Mouse (Mus musculus): ENCODE results near the gene Mtrex. TPM values are rescaled to one million over a fixed set of nuclear protein-coding genes. Genes with fewer than 3 reads are reported as not detected.

Mtrex gene
- total RNA-seq, 1 experiment = 77.1 TPM

GRCm38 (mm10) chr13:112835113-112835512 lies 92.1 kb downstream of the Mtrex start:
- Histone ChIP-seq H3K9me3 (ENCODE audit: control insufficient read depth, insufficient read depth, low read depth, low read length) (no peaks in the 10 kb centered on the region), H3K9ac (ENCODE audit: insufficient read depth, low read depth, low read length, poor library complexity, severe bottlenecking) (0 out of 2 replicates have a peak overlapping the region, but pooled peaks have one; percentile 38), H3K4me3 (ENCODE audit: insufficient read depth in 1 of 2, low read depth in 1 of 2, low read length in 2 of 2, poor library complexity in 1 of 2, severe bottlenecking in 1 of 2) (peak overlapping the region in 1 of 2 experiments; percentile 19; a peak in 1 of 4 replicates), H3K27ac (ENCODE audit: insufficient read depth, low read depth, low read length, poor library complexity, severe bottlenecking) (no peak overlapping the region), H3K4me1 (ENCODE audit: control insufficient read depth in 2 of 2, insufficient read depth in 2 of 2, low read length in 2 of 2, poor library complexity in 1 of 2) (peaks cover 0 to 9% of the 10 kb centered on the region in 2 experiments; a peak in 1 of 4 replicates), H3K36me3 (ENCODE audit: control insufficient read depth, insufficient read depth, low read length, poor library complexity, severe bottlenecking) (peaks cover 3% of the 10 kb centered on the region; the same call in 1 of the 2 replicates)
- in situ Hi-C loops (cut with MboI; ENCODE audit: low sequenced_read_pairs in 2 of 2, unreplicated experiment in 2 of 2) = no loop called here
- DNase-seq (ENCODE audit: low read depth, low spot score) = no peak
- TF ChIP-seq MAFK (IDR thresholded peaks at IDR 0.05; ENCODE audit: insufficient read depth, low read depth, low read length) (no peak), HCFC1 (IDR thresholded peaks at IDR 0.05; ENCODE audit: borderline replicate concordance, insufficient read depth, low read length) (no peak), CHD2 (IDR thresholded peaks at IDR 0.05; ENCODE audit: low read depth, low read length) (no peak), ZNF384 (IDR thresholded peaks at IDR 0.05; ENCODE audit: low read depth, low read length) (no peak), ZC3H11A (IDR thresholded peaks at IDR 0.05; ENCODE audit: borderline replicate concordance, low read depth, low read length) (no peak)

GRCm38 (mm10) chr13:112833895-112834263 lies 93.3 kb downstream of the Mtrex start:
- H3K27ac ChIP-seq (ENCODE audit: insufficient read depth, low read depth, low read length, poor library complexity, severe bottlenecking) = no peak overlapping the region
- H3K4me3 ChIP-seq (ENCODE audit: insufficient read depth in 1 of 2, low read depth in 1 of 2, low read length in 2 of 2, poor library complexity in 1 of 2, severe bottlenecking in 1 of 2) = no peak overlapping the region
- no peaks in the 10 kb centered on the region for H3K9me3 ChIP-seq (ENCODE audit: control insufficient read depth, insufficient read depth, low read depth, low read length)
- in situ Hi-C loops (cut with MboI; ENCODE audit: low sequenced_read_pairs in 2 of 2, unreplicated experiment in 2 of 2) = no loop called here
- DNase-seq (ENCODE audit: low read depth, low spot score) = no peak
- no peak for TF ChIP-seq ZC3H11A (IDR thresholded peaks at IDR 0.05; ENCODE audit: borderline replicate concordance, low read depth, low read length)
- no peak for TF ChIP-seq ZNF384 (IDR thresholded peaks at IDR 0.05; ENCODE audit: low read depth, low read length)
- no peak for TF ChIP-seq MAFK (IDR thresholded peaks at IDR 0.05; ENCODE audit: insufficient read depth, low read depth, low read length)
- TF ChIP-seq CHD2 (IDR thresholded peaks at IDR 0.05; ENCODE audit: low read depth, low read length) = no peak
- TF ChIP-seq HCFC1 (IDR thresholded peaks at IDR 0.05; ENCODE audit: borderline replicate concordance, insufficient read depth, low read length) = no peak
- H3K36me3 ChIP-seq (ENCODE audit: control insufficient read depth, insufficient read depth, low read length, poor library complexity, severe bottlenecking) = peaks cover 3% of the 10 kb centered on the region; the same call in 1 of the 2 replicates
- H3K4me1 ChIP-seq (ENCODE audit: control insufficient read depth in 2 of 2, insufficient read depth in 2 of 2, low read length in 2 of 2, poor library complexity in 1 of 2) = peaks cover 0 to 9% of the 10 kb centered on the region in 2 experiments; a peak in 1 of 4 replicates
- no peak overlapping the region for H3K9ac ChIP-seq (ENCODE audit: insufficient read depth, low read depth, low read length, poor library complexity, severe bottlenecking)

- in situ Hi-C loops (cut with MboI; ENCODE audit: low sequenced_read_pairs in 2 of 2, unreplicated experiment in 2 of 2) = no loop called here
- no peak overlapping the region for H3K9ac ChIP-seq (ENCODE audit: insufficient read depth, low read depth, low read length, poor library complexity, severe bottlenecking)
These were observed 93.8 kb downstream of the Mtrex start for GRCm38 (mm10) chr13:112833253-112833894.

GRCm38 (mm10) chr13:112832589-112832988 lies 94.6 kb downstream of the Mtrex start:
- in situ Hi-C loops (cut with MboI; ENCODE audit: low sequenced_read_pairs in 2 of 2, unreplicated experiment in 2 of 2) = no loop called here
- Histone ChIP-seq H3K36me3 (ENCODE audit: control insufficient read depth, insufficient read depth, low read length, poor library complexity, severe bottlenecking) (peaks cover 3% of the 10 kb centered on the region; the same call in 1 of the 2 replicates), H3K9me3 (ENCODE audit: control insufficient read depth, insufficient read depth, low read depth, low read length) (no peaks in the 10 kb centered on the region), H3K27ac (ENCODE audit: insufficient read depth, low read depth, low read length, poor library complexity, severe bottlenecking) (no peak overlapping the region), H3K9ac (ENCODE audit: insufficient read depth, low read depth, low read length, poor library complexity, severe bottlenecking) (no peak overlapping the region), H3K4me1 (ENCODE audit: control insufficient read depth in 2 of 2, insufficient read depth in 2 of 2, low read length in 2 of 2, poor library complexity in 1 of 2) (peaks cover 0 to 9% of the 10 kb centered on the region in 2 experiments; a peak in 1 of 4 replicates), H3K4me3 (ENCODE audit: insufficient read depth in 1 of 2, low read depth in 1 of 2, low read length in 2 of 2, poor library complexity in 1 of 2, severe bottlenecking in 1 of 2) (no peak overlapping the region)
- DNase-seq (ENCODE audit: low read depth, low spot score) = no peak
- TF ChIP-seq MAFK (IDR thresholded peaks at IDR 0.05; ENCODE audit: insufficient read depth, low read depth, low read length) = no peak

More at GRCm38 (mm10) chr13:112833253-112833894, 93.8 kb downstream of the Mtrex start:
- TF ChIP-seq ZNF384 (IDR thresholded peaks at IDR 0.05; ENCODE audit: low read depth, low read length) (no peak), CHD2 (IDR thresholded peaks at IDR 0.05; ENCODE audit: low read depth, low read length) (no peak), MAFK (IDR thresholded peaks at IDR 0.05; ENCODE audit: insufficient read depth, low read depth, low read length) (no peak), HCFC1 (IDR thresholded peaks at IDR 0.05; ENCODE audit: borderline replicate concordance, insufficient read depth, low read length) (no peak), ZC3H11A (IDR thresholded peaks at IDR 0.05; ENCODE audit: borderline replicate concordance, low read depth, low read length) (no peak)
- Histone ChIP-seq H3K9me3 (ENCODE audit: control insufficient read depth, insufficient read depth, low read depth, low read length) (no peaks in the 10 kb centered on the region), H3K4me3 (ENCODE audit: insufficient read depth in 1 of 2, low read depth in 1 of 2, low read length in 2 of 2, poor library complexity in 1 of 2, severe bottlenecking in 1 of 2) (peak overlapping the region in 1 of 2 experiments; percentile 30; a peak in 1 of 4 replicates), H3K27ac (ENCODE audit: insufficient read depth, low read depth, low read length, poor library complexity, severe bottlenecking) (no peak overlapping the region), H3K36me3 (ENCODE audit: control insufficient read depth, insufficient read depth, low read length, poor library complexity, severe bottlenecking) (peaks cover 3% of the 10 kb centered on the region; the same call in 1 of the 2 replicates), H3K4me1 (ENCODE audit: control insufficient read depth in 2 of 2, insufficient read depth in 2 of 2, low read length in 2 of 2, poor library complexity in 1 of 2) (peaks cover 0 to 9% of the 10 kb centered on the region in 2 experiments; a peak in 1 of 4 replicates)
- DNase-seq (ENCODE audit: low read depth, low spot score) = no peak
